Mouse (Mus musculus): ENCODE measurements around the gene Polr2i.
"Not testable (repeated sequence)": the region's sequence is repeated elsewhere in the genome, so short reads cannot be mapped to it uniquely, and the experiment has no call there.

Polr2i gene

DNA sequence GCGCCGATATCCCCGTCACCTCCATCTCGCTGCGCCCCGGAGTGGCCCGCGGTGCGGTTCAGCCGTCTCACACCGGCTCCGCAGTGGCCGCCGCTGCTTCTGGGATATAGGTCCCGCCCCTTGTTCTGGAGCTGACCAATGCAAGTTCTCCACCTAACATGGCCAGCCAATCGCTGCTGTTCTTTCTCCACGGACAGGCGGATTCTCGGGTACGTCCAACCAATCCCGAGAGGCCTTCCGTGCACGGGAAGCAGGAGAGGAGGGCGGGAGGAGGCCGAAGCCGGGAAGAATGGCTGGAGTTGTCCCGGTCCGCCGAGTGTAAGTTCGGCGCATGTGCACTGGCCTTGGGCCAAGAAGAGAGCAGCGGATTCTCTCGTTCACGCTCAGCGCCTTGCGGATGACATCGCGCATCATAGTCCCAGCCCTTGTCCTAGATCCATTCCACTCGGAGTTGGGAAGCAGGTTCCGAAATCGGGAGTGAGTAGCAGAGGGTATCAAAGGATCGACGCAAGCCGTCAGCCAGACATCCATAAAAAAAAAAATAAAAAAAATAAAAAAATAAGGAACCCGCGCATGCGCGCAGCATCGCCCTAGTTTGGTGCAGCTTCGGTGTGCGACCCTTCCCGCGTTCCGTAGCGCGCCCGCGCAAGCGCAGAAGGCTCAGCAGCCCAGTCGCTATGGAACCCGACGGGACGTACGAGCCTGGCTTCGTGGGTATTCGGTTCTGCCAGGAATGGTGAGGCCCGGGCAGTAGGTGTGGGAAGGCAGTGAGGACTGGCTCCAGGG, at the start of gene Polr2i, which contains the start of gene Tbcb:
Gene Polr2i, plus strand, starts transcription at position 280 of the 786 bp plus-strand sequence.
Gene Tbcb, minus strand, starts transcription at position 604 of the 786 bp plus-strand sequence.
- in situ Hi-C loops (cut with MboI, MseI), result no loop called here

DNA sequence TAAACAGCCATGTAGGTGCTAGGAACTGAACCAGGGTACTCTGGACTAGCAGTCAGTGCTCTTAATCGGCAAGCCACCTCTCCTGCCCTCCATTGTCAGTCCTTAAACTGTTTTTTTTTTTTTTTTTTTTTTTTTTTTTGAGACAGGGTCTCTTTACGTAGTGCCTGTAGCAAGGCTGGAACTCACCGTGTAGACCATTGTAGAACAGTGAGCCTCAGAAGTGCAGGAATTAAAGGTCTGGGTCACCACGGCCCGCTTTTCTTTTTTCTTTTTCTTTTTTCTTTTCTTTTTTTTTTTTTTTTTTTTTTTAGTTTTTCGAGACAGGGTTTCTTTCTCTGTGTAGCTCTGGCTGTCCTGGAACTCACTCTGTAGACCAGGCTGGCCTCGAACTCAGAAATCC, 48.6 kb upstream of the Polr2i start:
- in situ Hi-C loops (cut with MboI, MseI), result not testable (repeated sequence)

DNA sequence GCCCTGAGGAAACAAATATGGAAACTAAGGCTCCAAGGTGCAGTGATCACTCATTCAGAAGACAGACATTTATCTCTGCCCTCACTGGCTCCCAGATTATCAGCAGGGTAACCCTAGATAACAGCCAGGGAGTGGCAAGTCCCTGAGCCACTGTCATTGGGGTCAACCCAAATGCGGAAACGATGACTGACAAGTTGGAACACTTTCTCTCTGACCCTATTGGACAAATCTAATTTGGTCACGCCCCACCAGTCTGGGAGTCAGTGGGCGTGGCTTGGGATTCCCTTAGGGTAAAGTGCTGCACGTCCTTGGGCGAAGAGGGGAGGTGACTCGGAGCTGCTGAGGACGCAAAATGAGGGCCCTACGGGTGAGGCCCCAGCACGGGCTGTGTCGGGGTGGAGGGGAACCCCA, 47.9 kb upstream of the Polr2i start, which contains the start of gene Cox7a1:
Gene Cox7a1, plus strand, starts transcription at position 266 of the 411 bp plus-strand sequence.
- in situ Hi-C loops (cut with MboI, MseI), result no loop called here

DNA sequence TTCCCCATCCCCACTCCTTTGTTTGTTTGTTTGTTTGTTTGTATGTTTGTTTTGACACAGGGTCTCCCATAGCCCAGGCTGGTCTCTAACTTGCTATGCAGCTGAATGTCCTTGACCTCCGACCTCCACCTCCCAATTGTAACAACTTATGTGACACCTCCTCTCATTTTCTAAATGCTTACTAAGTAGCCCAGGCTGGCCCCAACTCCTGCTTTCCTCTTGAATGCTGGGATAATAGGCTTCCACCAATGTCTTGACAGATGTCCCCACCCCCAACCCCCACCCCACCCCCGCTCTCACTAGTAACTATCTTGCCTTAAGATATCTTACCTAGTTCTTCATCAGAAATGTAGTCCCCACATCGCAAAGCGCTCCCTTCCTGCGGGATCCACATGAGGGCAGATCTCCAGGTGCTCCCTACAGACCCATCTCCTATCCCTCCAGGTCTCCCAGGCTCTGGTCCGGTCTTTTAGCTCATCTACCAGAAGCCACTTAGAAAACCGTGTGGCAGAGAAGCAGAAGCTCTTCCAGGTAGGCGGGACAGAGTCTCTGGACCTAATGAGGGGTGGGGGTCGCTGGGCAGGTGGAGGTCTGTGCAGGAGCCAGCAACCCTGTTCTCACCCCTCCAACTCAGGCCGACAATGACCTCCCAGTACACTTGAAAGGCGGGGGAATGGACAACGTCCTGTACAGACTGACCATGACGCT, 47.0 kb upstream of the Polr2i start:
- in situ Hi-C loops (cut with MboI, MseI), result no loop called here

DNA sequence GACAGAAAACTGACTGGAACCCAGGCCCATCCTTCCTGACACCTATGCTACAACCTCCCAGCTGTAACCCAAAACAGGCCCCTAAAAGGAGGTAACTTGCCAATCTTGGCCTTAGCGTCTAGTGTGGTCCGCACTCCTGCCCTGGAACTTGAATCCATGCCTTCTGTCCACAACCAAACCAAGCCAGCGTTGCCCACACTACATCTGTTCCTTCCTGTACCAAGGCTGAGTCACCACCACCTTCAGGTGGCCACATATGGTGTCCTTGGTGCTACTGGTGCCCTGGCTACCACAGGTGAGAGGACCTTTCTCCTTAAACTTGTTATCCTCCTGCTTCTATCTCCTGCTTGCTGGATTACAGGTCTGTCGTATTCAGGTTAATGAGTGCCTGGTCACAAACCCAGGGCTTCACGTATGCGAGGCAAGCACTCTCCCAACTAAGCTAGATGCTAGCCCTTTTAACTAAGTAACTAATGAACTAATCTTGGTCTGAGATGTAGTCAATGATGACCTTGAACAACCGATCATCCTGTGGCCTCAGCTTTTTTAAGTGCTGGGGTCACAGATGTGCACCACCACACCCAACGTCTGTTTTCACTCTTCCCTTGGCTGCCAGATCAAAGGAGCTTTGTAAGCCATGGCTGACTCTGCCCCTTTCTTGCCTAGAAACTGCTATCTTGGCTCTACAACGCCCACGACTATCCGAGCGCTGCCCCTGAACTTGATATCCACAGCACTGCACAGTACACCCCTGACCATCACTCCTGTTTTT, 43.2 kb upstream of the Polr2i start:
- in situ Hi-C loops (cut with MboI, MseI), result no loop called here

DNA sequence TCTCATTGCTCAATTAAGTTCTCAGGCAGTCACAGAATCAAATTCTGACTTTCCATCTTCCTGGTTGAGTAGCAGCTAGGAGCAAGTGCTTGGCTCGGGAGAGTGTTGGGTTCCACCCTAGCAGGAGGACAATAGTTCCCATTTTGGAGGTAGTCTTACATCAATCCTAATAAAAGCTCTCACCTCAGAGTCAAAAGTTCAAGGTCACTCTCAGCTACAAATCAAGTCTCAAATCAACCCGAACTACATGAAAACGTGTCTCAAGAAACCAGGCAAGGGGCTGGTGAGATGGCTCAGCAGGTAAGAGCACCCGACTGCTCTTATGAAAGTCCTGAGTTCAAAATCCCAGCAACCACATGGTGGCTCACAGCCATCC, 42.6 kb upstream of the Polr2i start:
- in situ Hi-C loops (cut with MboI, MseI), result no loop called here

DNA sequence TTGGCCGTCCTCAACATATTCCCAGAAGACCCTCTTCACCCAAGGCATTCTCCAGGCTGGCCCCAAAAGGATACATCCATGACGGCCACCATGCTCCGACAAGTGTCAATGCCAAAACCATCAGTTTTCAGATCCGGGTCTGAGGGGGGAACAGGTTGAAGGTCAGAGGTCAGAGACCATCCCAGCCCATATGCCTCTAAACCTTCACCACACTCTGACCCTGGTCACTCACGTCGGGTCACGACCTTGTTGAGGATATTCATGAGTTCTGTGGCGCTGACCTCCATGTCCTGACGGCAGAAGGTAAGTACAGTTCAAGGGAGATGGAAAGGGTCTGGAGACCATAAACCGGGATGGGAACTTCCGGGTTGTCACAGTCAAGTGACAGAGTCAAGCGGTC, 39.7 kb upstream of the Polr2i start:
- in situ Hi-C loops (cut with MboI, MseI), result no loop called here

DNA sequence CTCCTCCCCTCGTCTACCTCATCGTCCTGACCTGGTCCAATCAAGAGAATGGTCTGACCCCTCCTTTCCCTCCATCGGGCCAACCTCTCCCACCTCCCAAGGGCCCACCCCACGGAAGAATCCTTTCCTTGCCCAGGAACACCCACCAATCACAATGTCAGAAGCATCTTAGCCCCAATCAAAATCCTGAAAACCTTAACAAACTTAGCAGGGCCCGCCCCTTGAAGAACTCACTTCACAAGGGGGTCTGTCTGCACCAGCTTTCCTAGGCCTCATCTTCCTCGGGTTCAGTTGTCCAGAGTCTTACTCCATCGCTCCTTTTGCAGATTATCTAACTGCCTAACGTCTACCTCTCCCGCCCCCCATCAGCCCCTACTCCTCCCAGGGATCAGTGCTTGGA, 38.7 kb upstream of the Polr2i start:
- in situ Hi-C loops (cut with MboI, MseI), result no loop called here

DNA sequence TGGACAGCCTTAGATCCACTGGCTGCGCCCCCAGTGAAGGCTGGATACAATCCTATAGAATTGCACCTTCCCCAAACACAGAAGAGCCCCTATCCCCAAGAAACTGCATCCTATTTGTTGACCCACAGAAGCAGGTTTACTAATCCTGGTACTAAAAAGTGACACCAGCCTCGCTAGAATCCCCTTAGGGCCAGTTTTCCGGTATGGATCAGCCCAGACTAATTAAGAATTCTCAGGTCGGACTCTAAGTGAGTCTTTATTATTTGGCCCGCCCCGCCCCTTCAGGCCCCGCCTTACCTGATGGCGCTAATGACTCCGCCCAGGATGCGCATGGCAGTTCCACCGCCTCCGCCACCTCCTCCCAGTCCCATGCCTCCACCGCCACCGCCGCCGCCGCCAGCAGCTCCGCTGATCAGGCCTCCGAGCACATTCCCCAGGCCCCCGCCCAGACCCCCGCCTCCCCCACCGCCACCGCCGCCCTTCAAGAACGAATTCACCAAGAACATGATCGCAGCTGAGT, 38.1 kb upstream of the Polr2i start:
- in situ Hi-C loops (cut with MboI, MseI), result no loop called here

DNA sequence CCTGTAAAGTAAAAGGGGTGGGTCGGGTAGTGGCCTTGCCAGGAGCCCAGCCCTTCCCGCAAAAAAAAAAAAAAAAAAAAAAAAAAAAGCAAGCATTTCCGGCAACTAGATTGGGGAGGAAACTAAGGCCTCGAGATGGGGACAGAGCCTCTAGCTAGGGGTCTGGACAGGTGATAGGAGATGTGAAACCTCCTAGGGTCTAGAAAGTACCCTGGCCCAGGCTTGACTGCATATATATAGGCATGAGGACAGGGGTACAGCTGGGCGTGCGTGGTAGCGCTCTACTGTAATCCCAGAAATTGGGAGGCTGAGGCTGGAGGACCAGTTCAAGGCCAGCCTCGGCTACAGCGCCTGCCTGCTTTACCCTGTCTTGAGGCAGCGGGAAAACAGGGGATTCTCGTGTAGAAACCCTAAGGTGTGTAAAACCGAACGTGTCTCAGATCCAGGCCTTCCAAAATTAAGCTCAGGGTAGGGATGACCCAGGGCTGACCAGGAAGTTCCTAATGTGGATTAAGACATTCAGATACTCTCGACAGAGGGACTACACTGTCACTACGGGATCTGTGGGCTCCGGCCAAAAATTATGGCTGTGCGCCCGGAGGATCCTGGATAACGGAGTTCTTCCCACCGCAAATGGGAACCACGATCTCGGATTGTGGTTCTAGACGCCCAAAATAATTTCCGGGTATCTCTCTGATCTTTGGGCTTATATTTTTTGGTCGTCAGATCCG, 37.5 kb upstream of the Polr2i start:
- in situ Hi-C loops (cut with MboI, MseI), result no loop called here

DNA sequence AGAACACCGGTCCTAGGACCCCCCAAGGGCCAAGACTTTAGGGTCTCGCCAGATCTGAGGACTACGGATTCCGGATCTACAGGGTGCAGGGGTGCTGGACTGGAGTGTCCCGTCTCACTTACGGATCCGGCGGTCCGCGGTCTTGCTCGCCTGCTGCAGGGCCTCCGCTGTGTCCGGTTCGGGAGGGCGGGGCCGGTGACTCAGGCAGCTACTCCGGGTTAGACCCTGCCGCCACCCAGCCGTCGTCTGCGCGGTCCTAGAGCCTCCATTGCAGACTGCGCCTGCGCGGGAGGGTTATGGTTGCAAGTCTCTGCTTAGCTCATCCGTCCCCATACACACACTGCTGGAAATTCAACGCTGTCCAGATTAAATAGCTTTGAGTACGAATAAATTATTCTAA, 36.9 kb upstream of the Polr2i start:
- in situ Hi-C loops (cut with MboI, MseI), result no loop called here

DNA sequence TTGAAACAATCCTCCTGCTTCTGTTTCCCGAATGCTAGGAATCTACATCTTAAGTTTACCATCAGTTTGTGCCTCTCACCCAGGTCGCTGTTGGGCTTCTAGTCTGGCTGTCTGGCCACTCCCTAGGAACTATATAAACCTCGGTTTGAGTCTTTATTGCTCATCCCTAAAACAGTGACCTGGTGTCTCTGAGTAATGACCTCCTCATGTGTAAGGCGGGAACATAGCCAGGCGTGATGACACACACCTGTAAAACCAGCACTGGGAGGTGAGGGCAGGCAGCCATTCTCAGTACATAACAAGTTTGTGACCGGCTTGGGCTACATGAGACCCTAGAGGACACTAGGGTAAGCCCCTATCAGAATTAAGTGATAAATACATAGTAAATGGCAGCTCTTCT, 36.3 kb upstream of the Polr2i start:
- in situ Hi-C loops (cut with MboI, MseI), result no loop called here

DNA sequence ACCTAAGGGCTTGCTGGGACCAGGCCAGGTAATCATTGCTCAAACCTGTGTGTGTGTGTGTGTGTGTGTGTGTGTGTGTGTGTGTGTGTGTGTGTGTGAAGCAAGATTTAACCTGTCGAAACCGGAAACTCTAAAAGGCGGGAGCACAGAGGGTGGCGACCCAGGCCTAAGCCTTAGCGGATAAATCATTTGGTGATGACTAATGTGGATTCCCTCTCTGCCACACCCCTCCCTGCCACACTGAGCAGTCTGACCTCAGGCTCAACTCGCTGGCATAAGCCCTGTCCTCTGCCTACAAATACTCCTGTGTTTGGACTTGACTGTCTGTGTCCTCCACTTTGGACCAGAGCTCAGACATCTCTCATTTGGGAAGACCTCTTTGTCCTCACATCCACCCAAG, 35.6 kb upstream of the Polr2i start:
- in situ Hi-C loops (cut with MboI, MseI), result no loop called here

DNA sequence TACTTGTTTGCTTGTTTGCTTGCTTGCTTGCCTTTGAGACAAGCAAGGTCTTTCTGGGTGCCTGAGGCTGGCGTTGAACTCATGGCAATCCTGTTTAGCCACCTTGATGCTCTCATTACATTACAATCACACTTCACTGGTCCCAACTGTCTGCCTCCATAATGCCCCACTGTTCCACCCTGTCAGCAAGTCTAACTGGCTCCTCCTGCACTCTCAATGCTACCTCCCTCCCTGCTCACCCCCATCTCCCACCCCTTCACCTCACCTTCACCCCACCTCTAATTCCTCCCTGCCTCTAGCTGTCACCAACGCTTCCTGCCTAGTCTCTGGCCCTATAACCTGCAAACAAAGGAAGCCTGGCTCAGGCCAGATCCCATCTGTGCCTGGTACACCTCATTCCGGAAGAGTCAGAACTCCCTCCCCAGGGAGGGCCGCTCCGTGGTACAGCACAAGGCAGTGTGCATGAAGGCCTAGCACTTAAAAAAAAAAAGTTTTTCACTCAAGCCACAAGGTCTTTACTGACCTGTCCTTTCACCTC, 34.1 kb upstream of the Polr2i start:
- in situ Hi-C loops (cut with MboI, MseI), result no loop called here

DNA sequence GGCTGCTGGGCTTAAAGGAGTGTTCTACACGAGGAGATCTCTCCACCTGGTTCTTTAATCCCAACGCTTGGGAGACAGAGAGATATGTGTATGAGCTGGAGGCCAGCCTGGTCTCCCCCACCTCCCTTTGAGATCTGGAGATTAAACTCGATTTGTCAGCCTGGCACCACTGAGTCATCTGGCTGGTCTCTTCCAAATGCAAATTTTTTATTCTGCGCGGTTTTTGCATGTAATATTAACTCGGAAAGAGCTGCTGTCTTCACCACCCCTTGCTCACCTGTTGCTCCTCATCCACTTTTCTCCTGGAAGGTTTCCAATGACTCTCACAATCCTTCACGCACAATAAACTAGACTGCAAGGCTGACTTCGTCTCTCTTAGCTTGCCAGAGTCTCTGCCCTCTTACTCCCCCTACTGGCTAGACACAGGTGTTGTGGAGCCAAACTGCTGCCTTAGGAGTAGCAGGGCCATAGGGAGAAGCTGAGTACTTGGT, 33.2 kb upstream of the Polr2i start, which contains the start of gene Capns1:
Gene Capns1, minus strand, starts transcription at position 331 of the 491 bp plus-strand sequence.
- in situ Hi-C loops (cut with MboI, MseI), result no loop called here

DNA sequence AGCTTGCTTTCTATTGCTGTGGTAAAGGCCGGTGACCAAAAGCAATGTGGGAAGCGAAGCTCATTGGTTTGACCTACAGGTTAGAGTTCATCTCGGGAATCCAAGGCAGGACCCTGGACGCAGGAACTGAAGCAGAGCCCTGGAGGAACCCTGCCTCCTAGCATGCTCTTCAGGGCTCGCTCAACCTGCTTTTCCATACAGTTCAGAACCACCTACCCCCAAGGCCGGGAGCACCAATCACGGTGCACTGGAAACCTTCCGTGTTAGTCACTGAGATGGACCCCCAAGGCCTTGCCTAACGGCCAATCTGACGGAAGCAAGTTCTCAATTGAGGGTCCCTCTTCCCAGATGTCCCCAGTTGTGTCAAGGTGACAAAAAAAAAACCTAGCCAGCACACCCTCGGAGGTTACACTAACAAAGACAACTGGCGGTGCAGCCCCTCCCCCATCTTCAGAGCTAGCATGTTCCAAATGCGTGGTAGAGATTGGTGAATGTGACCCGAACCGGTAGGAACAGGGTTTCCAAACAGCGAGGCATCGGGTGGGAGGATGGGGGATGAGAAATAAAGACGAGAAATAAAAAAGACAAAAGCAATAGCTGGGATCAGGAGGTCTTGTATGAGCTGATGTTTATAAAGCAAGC, 32.1 kb upstream of the Polr2i start:
- in situ Hi-C loops (cut with MboI, MseI), result no loop called here

DNA sequence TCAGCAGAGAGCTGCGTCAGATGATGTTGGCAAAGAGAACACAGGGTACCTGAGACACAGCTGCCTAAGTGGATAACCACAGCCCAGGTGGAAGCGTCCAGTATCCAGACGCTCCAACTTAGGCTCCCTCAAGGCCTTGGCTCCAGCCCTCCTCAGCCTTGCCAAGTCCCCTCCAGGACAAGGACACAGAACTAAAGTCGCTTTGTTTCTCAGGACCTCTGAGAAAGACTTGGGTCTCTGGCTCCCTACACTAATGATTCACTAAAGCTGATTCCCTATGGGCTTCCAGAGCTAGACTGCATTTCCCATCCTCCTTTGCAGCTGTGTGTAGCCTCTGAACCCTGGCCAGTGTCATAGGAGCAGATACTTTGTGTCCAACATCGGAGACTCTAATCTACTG, 31.5 kb upstream of the Polr2i start:
- in situ Hi-C loops (cut with MboI, MseI), result no loop called here

DNA sequence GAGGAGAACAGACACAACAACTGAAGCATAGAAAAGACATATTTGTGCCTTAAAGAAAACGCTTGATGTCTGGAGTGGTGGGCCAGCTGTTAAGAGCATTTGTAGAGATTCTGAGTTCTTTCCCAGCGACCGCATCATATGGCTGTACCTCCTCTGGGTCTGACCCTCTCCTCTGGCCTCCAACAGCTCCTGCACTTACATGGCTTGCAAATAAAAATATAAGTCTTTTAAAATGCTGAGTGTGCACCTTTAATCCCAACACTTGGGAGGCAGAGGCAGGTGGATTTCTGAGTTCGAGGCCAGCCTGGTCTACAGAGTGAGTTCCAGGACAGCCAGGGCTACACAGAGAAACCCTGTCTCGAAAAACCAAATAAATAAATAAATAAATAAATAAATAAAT, 31.1 kb upstream of the Polr2i start:
- in situ Hi-C loops (cut with MboI, MseI), result not testable (repeated sequence)

DNA sequence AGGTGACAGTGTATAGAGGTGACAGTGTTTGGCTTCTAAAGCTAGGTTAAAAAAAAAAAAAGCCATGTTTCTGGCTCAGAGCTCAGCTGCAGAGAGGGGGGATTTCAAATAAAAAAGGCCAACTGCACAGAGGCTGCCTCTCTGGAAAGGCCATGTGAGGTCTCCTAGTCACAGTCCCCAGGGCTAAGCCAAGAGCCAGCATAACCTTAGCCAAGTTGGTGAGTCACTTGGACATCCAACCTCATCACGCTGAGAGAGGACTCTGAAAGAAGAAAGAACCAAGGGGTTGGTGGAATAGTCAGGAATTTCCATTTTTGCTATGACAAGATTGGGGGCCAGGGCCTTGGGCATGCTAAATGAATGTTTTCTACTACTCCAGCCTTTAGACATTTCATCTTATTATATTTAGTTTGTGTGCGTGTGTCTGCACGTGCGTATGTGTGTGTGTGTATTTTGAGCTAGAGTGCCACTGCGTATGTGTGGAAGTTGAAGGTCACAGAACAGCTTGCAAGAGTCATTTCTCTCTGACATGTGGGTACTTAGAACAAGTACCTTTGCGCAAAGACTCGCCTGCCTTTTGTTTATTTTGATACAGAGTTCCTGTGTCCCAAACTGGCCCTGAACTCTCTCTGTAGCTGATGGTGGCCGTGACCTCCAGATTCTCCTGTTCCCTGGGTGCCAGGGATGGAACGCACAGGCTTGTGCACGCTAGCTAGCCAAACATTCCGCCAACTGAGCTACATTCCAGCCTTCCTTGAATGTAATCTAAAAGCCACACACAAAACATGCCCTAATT, 28.7 kb upstream of the Polr2i start:
- in situ Hi-C loops (cut with MboI, MseI), result no loop called here

DNA sequence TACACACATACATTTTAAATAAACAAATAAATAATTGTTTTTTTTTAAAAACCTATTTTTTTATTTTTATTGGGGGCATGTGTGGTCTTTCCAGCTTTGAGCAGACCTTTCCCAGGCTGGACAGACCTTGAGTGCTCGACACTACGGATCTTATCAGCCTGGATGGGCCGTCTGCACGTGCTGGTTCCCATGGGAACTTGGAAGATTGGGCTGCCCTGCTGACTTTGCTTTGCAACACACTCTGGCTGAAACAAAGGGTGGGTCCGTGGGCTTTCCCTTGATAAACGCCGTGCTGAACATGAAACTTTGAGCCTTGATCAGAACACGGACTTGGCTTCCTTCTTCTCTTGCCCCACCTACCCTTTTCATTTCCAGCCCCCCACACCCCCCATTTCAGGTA, 27.4 kb upstream of the Polr2i start:
- in situ Hi-C loops (cut with MboI, MseI), result no loop called here
